10 mouse cellular contexts compared by ENCODE assay signal in the genomic region with DNA sequence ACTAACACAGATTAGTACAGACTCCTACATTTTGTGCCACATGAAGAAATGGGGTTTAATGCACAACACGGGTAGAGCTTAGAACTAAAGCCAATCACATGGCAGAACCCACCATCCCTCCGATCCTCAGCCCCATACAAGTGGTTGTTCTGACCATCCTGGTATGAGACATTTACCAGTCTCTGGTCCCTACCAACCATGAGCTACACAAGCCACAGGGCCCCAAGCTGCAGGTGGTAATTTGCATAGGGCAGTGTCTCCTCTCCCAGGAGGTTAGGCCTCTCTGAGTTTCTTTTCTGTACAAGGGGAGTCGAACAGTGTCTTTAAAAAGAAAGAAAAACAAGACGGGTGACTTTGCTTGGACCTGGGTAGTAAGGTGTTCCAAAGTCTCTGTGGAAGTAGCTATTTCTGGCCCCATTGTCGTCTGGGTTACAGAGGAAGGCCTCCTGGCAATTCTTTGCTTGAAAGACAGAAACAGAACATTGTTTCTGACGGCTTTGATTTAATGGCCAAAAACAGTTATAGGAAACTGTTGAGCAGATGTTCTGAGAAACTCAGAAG. TPM values are rescaled to one million over a fixed set of nuclear protein-coding genes. Genes with fewer than 3 reads are reported as not detected.
A peak's percentile ranks its signal among the peaks of the same experiment; 100 is the strongest.
DNase-seq lines count a peak whose midpoint lies in the region; ATAC-seq and TF ChIP-seq lines count a peak whose summit lies in the region.
"Had no signal": no experiment of that assay in that cellular context is flagged by ENCODE, and none has a peak within 500 bp of the region (broad histone marks: within the 10 kb centered on the region; RNA-seq: fewer than 3 reads in every experiment).

No protein-coding gene starts in this region.

- H3K9me3 ChIP-seq in heart, embryonic 12.5 days (replicated peaks): no peaks in the 10 kb centered on the region
- no peaks in the 10 kb centered on the region for H3K9me3 ChIP-seq in liver, postnatal 0 days (ENCODE audit: low read length)
- no peaks in the 10 kb centered on the region for H3K9me3 ChIP-seq in liver, embryonic 11.5 days (ENCODE audit: control insufficient read depth, low read length)

- intact Hi-C loops in gastrocnemius, postnatal 36 days (cut with DNase I): no loop called here

- no peak for TF ChIP-seq POLR2A in cortical plate, adult 2 months (IDR thresholded peaks at IDR 0.05; ENCODE audit: extremely low read depth, insufficient read depth, low read length)

- TF ChIP-seq CTCF in liver, postnatal 0 days (IDR thresholded peaks at IDR 0.05; ENCODE audit: low read depth): no peak
- no peak for TF ChIP-seq CTCF in cortical plate, adult 2 months (IDR thresholded peaks at IDR 0.05; ENCODE audit: extremely low read depth, insufficient read depth, low read length)

- H3K4me2 ChIP-seq in heart, embryonic 12.5 days: no peak overlapping the region
- H3K4me2 ChIP-seq in liver, postnatal 0 days (ENCODE audit: low read depth, low read length): no peak overlapping the region
- no peak overlapping the region for H3K4me2 ChIP-seq in liver, embryonic 11.5 days

- H3K36me3 ChIP-seq in heart, embryonic 12.5 days: no peaks in the 10 kb centered on the region
- H3K36me3 ChIP-seq in liver, postnatal 0 days (replicated peaks; ENCODE audit: insufficient read depth, low read length): no peaks in the 10 kb centered on the region
- no peaks in the 10 kb centered on the region for H3K36me3 ChIP-seq in liver, embryonic 11.5 days (ENCODE audit: control insufficient read depth, insufficient read depth, low read length)

- H3K9ac ChIP-seq in heart, embryonic 12.5 days: no peak overlapping the region
- no peak overlapping the region for H3K9ac ChIP-seq in liver, postnatal 0 days (replicated peaks)
- H3K9ac ChIP-seq in liver, embryonic 11.5 days (ENCODE audit: low read depth, low read length): no peak overlapping the region

- no peak overlapping the region for H3K4me3 ChIP-seq in heart, embryonic 12.5 days
- no peak overlapping the region for H3K4me3 ChIP-seq in liver, postnatal 0 days (ENCODE audit: low read depth, low read length)
- H3K4me3 ChIP-seq in liver, embryonic 11.5 days (ENCODE audit: low read depth, low read length): no peak overlapping the region
- H3K4me3 ChIP-seq in cortical plate, adult 2 months (ENCODE audit: insufficient read depth, low read length): no peak overlapping the region
- H3K4me3 ChIP-seq: erythroblast, embryonic 14.5 days had no signal

- peaks cover 8% of the 10 kb centered on the region for H3K4me1 ChIP-seq in heart, embryonic 12.5 days (replicated peaks)
- peaks cover 13% of the 10 kb centered on the region for H3K4me1 ChIP-seq in liver, postnatal 0 days (ENCODE audit: insufficient read depth)
- 0 out of 2 replicates have a peak, but pooled peaks cover 5% of the 10 kb centered on the region for H3K4me1 ChIP-seq in liver, embryonic 11.5 days (replicated peaks; ENCODE audit: control insufficient read depth, insufficient read depth, low read length)
- no peaks in the 10 kb centered on the region for H3K4me1 ChIP-seq in cortical plate, adult 2 months (ENCODE audit: control insufficient read depth, insufficient read depth, low read length)

- H3K27me3 ChIP-seq in heart, embryonic 12.5 days (replicated peaks): no peaks in the 10 kb centered on the region
- no peaks in the 10 kb centered on the region; the same call in 1 of the 2 replicates for H3K27me3 ChIP-seq in liver, postnatal 0 days (ENCODE audit: insufficient read depth, low read length)
- H3K27me3 ChIP-seq in liver, embryonic 11.5 days (replicated peaks; ENCODE audit: control insufficient read depth, insufficient read depth, low read length): no peaks in the 10 kb centered on the region

- DNase-seq in heart, adult 8-10 months (ENCODE audit: low spot score): peak; percentile 66
- DNase-seq in liver, postnatal 0 days: no peak
- no peak for DNase-seq in liver, embryonic 11.5 days (ENCODE audit: low spot score)
- peak; percentile 74 for DNase-seq in thymus, postnatal 0 days (ENCODE audit: low spot score)
- no peak for DNase-seq in gastrocnemius, postnatal 36 days
- no peak for DNase-seq in frontal cortex, adult 2 months (ENCODE audit: extremely low spot score in 1 of 2, low spot score in 1 of 2)
- DNase-seq: cerebellum, adult 11-12 months had no signal

- no peak for TF ChIP-seq EP300 in liver, postnatal 0 days (IDR thresholded peaks at IDR 0.05; ENCODE audit: low read depth)

- no peak overlapping the region for H3K27ac ChIP-seq in heart, embryonic 12.5 days (ENCODE audit: poor library complexity, severe bottlenecking)
- peak overlapping the region; percentile 58 for H3K27ac ChIP-seq in liver, postnatal 0 days (ENCODE audit: low read depth)
- no peak overlapping the region for H3K27ac ChIP-seq in liver, embryonic 11.5 days (ENCODE audit: low read depth, low read length)
- H3K27ac ChIP-seq in cortical plate, adult 2 months (ENCODE audit: insufficient read depth, low read length): peak overlapping the region; percentile 85

- WGBS in heart, embryonic 12.5 days: 56% methylated on average over 6 of the region's 6 CpGs
- WGBS in liver, postnatal 0 days (ENCODE audit: insufficient replicate concordance): 47% methylated on average over 6 of the region's 6 CpGs
- 63% methylated on average over 6 of the region's 6 CpGs for WGBS in liver, embryonic 11.5 days

- ATAC-seq in heart, embryonic 12.5 days (ENCODE audit: insufficient number of reproducible peaks, low FRiP score): no peak
- ATAC-seq in liver, postnatal 0 days: peak; percentile 47; the same call in 1 of the 2 replicates
- ATAC-seq in liver, embryonic 11.5 days (replicated peaks; ENCODE audit: low FRiP score): no peak

RNA-seq across cellular contexts. Expression of a gene that starts 23.1 kb away (rescaled TPM):
- 10 to 100 TPM; 38.1 to 53.7 (median 46.6) TPM for total RNA-seq in heart, adult 8-10 months (2022)
- 65.6 and 68.1 TPM in 2 replicates for polyA plus RNA-seq in heart, embryonic 12.5 days (2016; fragmentation: Nextera tagmentation; extraction: Ambion mirVana)
- polyA plus RNA-seq in liver, postnatal 0 days (2015; fragmentation: Nextera tagmentation; extraction: Ambion mirVana): 14.6 and 18.1 TPM in 2 replicates
- 31.4 and 35.8 TPM in 2 replicates for polyA plus RNA-seq in liver, embryonic 11.5 days (2014; fragmentation: Nextera tagmentation; extraction: Ambion mirVana)
- 7.7 and 8.9 TPM in 2 replicates for polyA plus RNA-seq in cortical plate, adult 2 months (2012; rRNA removed)
- polyA plus RNA-seq in thymus, postnatal 0 days (2015; fragmentation: Nextera tagmentation; extraction: Ambion mirVana): 324 and 355 TPM in 2 replicates
- total RNA-seq in gastrocnemius, postnatal 36 days (2021): 10 to 100 TPM; 17.2 to 17.4 TPM
- 7.9 and 11.0 TPM in 2 replicates for polyA plus RNA-seq in frontal cortex, adult 2 months (2012; rRNA removed)

Comparison
In these comparisons a context has a peak if more than half of its experiments do, and no peak if none do; other contexts are left out.
1. H3K27ac ChIP-seq: peak in liver, postnatal 0 days (single experiment) and cortical plate, adult 2 months (single experiment); none in heart, embryonic 12.5 days (single experiment) and liver, embryonic 11.5 days (single experiment).
2. DNase-seq: peak in heart, adult 8-10 months (single experiment) and thymus, postnatal 0 days (single experiment); none in liver, postnatal 0 days (single experiment), liver, embryonic 11.5 days (single experiment), gastrocnemius, postnatal 36 days (0 of 2) and frontal cortex, adult 2 months (0 of 2).